Mouse (Mus musculus): ENCODE data around the gene Pamr1. TPM values are rescaled to one million over a fixed set of nuclear protein-coding genes. Genes with fewer than 3 reads are reported as not detected.

Pamr1 gene
- total and polyA plus RNA-seq, 3 experiments, result not detected

GRCm38 (mm10) chr2:102681351-102681750, 131.5 kb downstream of the Pamr1 start:
- peaks cover 3 to 7% of the 10 kb centered on the region in 2 experiments for H3K27me3 ChIP-seq (ENCODE audit: control insufficient read depth in 1 of 2, insufficient read depth in 2 of 2, low read length in 2 of 2)
- TF ChIP-seq MXI1 (IDR thresholded peaks at IDR 0.05; ENCODE audit: low read depth, low read length), result no peak
- no peak for TF ChIP-seq ZMIZ1 (IDR thresholded peaks at IDR 0.05; ENCODE audit: low read depth, low read length)
- no peak for TF ChIP-seq TCF12 (IDR thresholded peaks at IDR 0.05; ENCODE audit: low read depth, low read length)
- TF ChIP-seq GABPA (IDR thresholded peaks at IDR 0.05; ENCODE audit: low read depth, low read length), result no peak
- H3K27ac ChIP-seq (ENCODE audit: control insufficient read depth, low read depth, low read length), result no peak overlapping the region
- H3K4me1 ChIP-seq (ENCODE audit: control insufficient read depth in 1 of 2, insufficient read depth in 2 of 2, low read length in 2 of 2), result no peaks in the 10 kb centered on the region
- no peaks in the 10 kb centered on the region for H3K9me3 ChIP-seq (replicated peaks; ENCODE audit: insufficient read depth, low read length)
- no peak overlapping the region for H3K4me3 ChIP-seq (ENCODE audit: control insufficient read depth in 1 of 2, insufficient read depth in 1 of 2, low read depth in 2 of 2, low read length in 2 of 2)
- DNase-seq (ENCODE audit: low read depth, low spot score), result no peak
- no peaks in the 10 kb centered on the region for H3K79me2 ChIP-seq (ENCODE audit: control insufficient read depth, insufficient read depth, low read length, poor library complexity)
- H3K36me3 ChIP-seq (ENCODE audit: control insufficient read depth in 1 of 2, insufficient read depth in 2 of 2, low read length in 2 of 2), result no peaks in the 10 kb centered on the region
- H3K9ac ChIP-seq (ENCODE audit: control insufficient read depth, low read depth, low read length, poor library complexity, severe bottlenecking), result no peak overlapping the region

DNA sequence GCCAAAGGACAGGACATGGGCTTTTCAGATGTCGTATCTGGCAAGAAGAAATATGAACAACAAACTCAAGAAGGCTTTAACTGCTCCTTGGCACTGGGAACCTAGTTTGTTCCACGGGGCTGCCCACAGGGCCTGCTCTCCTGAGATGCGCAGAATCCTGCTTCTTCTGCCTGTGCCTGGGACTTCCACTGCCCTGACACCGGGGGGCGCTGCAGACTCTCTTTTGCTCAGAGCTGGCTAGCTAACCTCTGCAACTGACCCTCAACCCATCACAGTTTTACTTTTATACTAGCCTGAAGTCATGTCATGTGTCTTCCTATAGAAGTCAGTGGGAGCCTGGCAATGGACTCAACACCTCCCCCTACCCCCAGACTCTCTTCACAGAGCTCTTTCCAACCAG, 132.4 kb downstream of the Pamr1 start:
- Histone ChIP-seq H3K4me1 (ENCODE audit: control insufficient read depth in 1 of 2, insufficient read depth in 2 of 2, low read length in 2 of 2) (no peaks in the 10 kb centered on the region), H3K4me3 (ENCODE audit: control insufficient read depth in 1 of 2, insufficient read depth in 1 of 2, low read depth in 2 of 2, low read length in 2 of 2) (no peak overlapping the region), H3K27ac (ENCODE audit: control insufficient read depth, low read depth, low read length) (no peak overlapping the region), H3K27me3 (ENCODE audit: control insufficient read depth in 1 of 2, insufficient read depth in 2 of 2, low read length in 2 of 2) (peaks cover 3 to 7% of the 10 kb centered on the region in 2 experiments), H3K36me3 (ENCODE audit: control insufficient read depth in 1 of 2, insufficient read depth in 2 of 2, low read length in 2 of 2) (no peaks in the 10 kb centered on the region), H3K79me2 (ENCODE audit: control insufficient read depth, insufficient read depth, low read length, poor library complexity) (no peaks in the 10 kb centered on the region), H3K9ac (ENCODE audit: control insufficient read depth, low read depth, low read length, poor library complexity, severe bottlenecking) (no peak overlapping the region), H3K9me3 (replicated peaks; ENCODE audit: insufficient read depth, low read length) (no peaks in the 10 kb centered on the region)
- peak; percentile 10 for DNase-seq (ENCODE audit: low read depth, low spot score)
- TF ChIP-seq MXI1 (IDR thresholded peaks at IDR 0.05; ENCODE audit: low read depth, low read length), result no peak
- TF ChIP-seq ZNF384 (IDR thresholded peaks at IDR 0.05; ENCODE audit: low read depth, low read length), result no peak
- no peak for TF ChIP-seq GATA1 (IDR thresholded peaks at IDR 0.05; ENCODE audit: low read depth, low read length)
- TF ChIP-seq SIN3A (IDR thresholded peaks at IDR 0.05; ENCODE audit: low read length), result no peak
- no peak for TF ChIP-seq MYB (IDR thresholded peaks at IDR 0.05; ENCODE audit: low read depth, low read length)
- TF ChIP-seq ZKSCAN1 (IDR thresholded peaks at IDR 0.05; ENCODE audit: low read depth, low read length), result no peak
- no peak for TF ChIP-seq USF2 (IDR thresholded peaks at IDR 0.05; ENCODE audit: borderline replicate concordance in 1 of 2, insufficient read depth in 1 of 2, low read depth in 1 of 2, low read length in 2 of 2)
- no peak for TF ChIP-seq CHD2 (IDR thresholded peaks at IDR 0.05; ENCODE audit: low read length)
- peak; percentile 45 for TF ChIP-seq RAD21 (IDR thresholded peaks at IDR 0.05; ENCODE audit: low read depth, low read length)
- TF ChIP-seq BHLHE40 (IDR thresholded peaks at IDR 0.05; ENCODE audit: borderline replicate concordance, low read depth, low read length), result no peak
- no peak for TF ChIP-seq E2F4 (IDR thresholded peaks at IDR 0.05; ENCODE audit: borderline replicate concordance, low read depth, low read length)
- TF ChIP-seq POLR2AphosphoS5 (IDR thresholded peaks at IDR 0.05; ENCODE audit: borderline replicate concordance, low read depth, low read length), result no peak
- TF ChIP-seq CHD1 (IDR thresholded peaks at IDR 0.05; ENCODE audit: low read depth, low read length), result no peak
- no peak for TF ChIP-seq UBTF (IDR thresholded peaks at IDR 0.05; ENCODE audit: borderline replicate concordance, insufficient read depth, low read depth, low read length)
- no peak for TF ChIP-seq POLR2A (IDR thresholded peaks at IDR 0.05; ENCODE audit: control insufficient read depth in 1 of 2, insufficient read depth in 1 of 2, low read depth in 1 of 2, low read length in 2 of 2, poor library complexity in 1 of 2)
- no peak for TF ChIP-seq TAL1 (IDR thresholded peaks at IDR 0.05; ENCODE audit: low read length)
- no peak for TF ChIP-seq MAX (IDR thresholded peaks at IDR 0.05; ENCODE audit: low read length)
- TF ChIP-seq ZC3H11A (IDR thresholded peaks at IDR 0.05; ENCODE audit: low read depth, low read length), result peak; percentile 24; the same call in 1 of the 2 replicates
- no peak for TF ChIP-seq TCF12 (IDR thresholded peaks at IDR 0.05; ENCODE audit: low read depth, low read length)
- TF ChIP-seq CTCF (IDR thresholded peaks at IDR 0.05 in 2 of 3, conservative IDR thresholded peaks at IDR 0.05 in 1 of 3; ENCODE audit: control insufficient read depth in 1 of 3, insufficient read depth in 1 of 3, low read depth in 2 of 3, low read length in 3 of 3, poor library complexity in 1 of 3, severe bottlenecking in 1 of 3), result peak in 2 of 3 experiments; percentile 37 to 39; a peak in 5 of 6 replicates
- TF ChIP-seq SMC3 (IDR thresholded peaks at IDR 0.05; ENCODE audit: low read depth, low read length), result peak; percentile 50
- no peak for TF ChIP-seq NELFE (IDR thresholded peaks at IDR 0.05; ENCODE audit: low read depth, low read length)
- no peak for TF ChIP-seq MAZ (IDR thresholded peaks at IDR 0.05; ENCODE audit: low read depth, low read length)
- TF ChIP-seq POLR2AphosphoS2 (IDR thresholded peaks at IDR 0.05; ENCODE audit: low read length), result no peak

Measured in MEL (cell line).